Mouse (Mus musculus): ENCODE results near the gene Trappc2l. TPM values are rescaled to one million over a fixed set of nuclear protein-coding genes. Genes with fewer than 3 reads are reported as not detected.

The Trappc2l gene
- total RNA-seq, 2 experiments from 2014 or later = 58.4 to 62.8 TPM

DNA sequence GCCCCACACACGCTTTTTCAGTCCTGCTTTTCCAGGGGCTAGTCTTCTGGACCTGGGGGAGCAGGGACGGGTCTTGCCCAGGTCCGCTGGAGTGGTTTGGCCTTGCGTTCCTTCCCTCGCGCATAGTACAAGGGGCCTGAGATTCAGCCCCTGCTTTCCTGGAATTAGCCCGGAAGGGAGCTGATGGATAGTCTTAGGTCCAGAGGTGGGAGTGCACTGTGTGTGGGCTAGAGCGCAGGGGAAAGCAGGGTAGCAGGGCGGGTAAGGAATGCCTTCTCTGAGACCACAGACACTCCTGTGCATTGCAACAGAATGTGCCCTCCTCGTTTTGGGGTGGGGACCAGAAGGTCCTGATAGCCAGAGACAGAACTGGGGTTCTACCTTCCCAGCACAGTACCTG, 34.3 kb upstream of the Trappc2l start:
- no peak for DNase-seq (ENCODE audit: low spot score)
- intact Hi-C loops (cut with DNase I) = no loop called here

DNA sequence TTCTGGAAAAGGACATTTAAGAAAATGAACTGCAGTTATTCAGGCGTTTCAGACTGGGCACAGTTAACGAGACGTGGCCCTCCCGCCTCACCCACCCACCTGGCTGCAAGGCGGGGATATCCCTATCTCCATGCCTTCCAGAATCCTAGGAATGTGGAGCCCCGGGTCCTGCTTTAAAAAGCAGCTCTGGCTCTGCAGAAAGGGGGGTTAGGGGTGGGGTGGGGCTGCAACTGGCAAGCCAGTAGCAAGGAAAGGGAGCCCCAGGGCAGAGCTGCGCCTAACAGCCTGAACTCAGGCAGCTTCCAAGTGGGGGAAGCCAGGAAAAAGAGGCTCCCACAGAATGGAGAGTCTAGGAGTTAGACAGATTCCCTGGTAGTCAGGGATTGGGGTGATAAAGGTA, 32.2 kb upstream of the Trappc2l start:
- DNase-seq (ENCODE audit: low spot score) = no peak
- intact Hi-C loops (cut with DNase I) = no loop called here

DNA sequence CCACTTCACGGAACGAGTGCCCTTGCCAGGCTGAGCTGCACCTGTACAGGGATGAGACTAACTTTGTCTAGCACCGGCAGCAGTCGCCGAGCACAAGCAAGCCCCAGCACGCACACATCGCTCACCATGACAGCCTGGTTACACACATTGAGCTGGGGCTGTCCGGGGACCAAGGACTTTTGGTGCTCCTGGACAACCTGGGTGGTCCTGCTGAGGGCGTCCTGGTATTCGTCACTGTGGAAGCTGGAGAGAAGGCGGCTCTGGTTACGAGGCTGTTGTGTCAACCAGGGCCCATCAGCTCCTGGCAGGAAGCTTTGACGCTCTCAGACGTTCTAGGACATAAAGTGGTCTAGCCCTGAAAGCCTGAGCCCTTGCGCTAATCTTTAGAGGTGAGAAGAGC, 30.5 kb upstream of the Trappc2l start:
- no peak for DNase-seq (ENCODE audit: low spot score)
- intact Hi-C loops (cut with DNase I) = no loop called here

DNA sequence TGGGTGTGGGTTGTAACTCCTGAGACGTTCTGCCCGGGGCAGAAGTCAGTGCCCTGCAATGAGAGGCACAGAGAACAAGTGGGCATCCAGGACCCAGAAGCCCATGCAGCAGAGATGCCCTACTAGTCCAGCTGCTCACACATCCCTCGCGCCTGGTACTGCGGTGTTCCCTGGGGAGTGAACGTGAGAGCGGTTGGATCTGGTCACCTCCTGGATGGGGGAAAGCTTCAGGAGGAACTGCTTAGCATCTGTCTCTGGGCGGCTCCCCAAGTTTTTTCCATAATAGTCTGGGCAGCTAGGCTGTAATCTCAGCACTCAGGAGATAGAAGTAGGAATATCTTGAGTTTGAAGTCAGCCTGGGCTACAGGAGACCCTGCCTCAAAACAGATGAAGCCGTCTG, 26.5 kb upstream of the Trappc2l start:
- intact Hi-C loops (cut with DNase I) = no loop called here
- DNase-seq (ENCODE audit: low spot score) = no peak

DNA sequence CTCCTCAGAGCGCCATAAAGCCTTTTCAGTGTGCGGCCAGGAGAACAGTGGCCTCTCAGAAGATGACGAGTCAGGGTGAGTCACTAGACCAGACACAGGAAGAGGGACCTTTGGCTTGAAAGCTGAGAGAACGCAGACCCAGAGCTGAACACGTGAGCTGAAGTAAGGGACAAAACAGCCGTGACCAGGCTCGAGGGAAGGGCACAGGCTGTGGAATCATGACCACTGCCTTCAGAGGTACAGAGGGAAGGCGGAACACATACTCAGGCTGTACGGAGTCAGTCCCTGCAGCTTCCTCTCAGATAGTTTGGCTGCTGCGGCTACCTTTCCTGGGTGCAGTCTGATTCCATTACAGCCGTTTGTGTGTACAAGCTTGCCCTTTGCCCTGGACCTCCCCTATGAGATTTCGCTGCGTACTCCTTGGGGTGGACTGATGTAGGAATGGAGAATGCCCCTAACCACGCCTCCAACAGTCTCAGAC, 26.0 kb upstream of the Trappc2l start:
- DNase-seq (ENCODE audit: low spot score) = no peak
- intact Hi-C loops (cut with DNase I) = no loop called here

DNA sequence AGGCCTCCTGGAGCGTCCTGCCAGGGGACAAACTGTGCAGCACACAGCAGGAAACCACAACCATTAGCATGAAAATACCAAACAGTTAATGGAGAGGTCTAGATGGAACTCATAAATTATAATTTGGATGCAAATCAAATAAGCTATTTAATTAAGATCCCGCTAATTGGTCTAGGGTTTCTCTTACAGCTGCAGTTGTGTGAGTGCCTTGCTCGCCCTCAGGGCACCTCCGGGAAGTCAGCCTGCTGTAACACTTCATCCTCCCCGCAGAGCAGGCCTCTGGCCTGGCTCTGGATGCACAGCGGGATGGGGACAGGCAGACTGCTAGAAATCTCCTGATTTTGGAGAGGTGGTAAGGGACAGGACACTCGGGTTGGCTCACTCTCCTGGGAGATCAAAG, 25.3 kb upstream of the Trappc2l start:
- DNase-seq (ENCODE audit: low spot score) = no peak
- intact Hi-C loops (cut with DNase I) = no loop called here

DNA sequence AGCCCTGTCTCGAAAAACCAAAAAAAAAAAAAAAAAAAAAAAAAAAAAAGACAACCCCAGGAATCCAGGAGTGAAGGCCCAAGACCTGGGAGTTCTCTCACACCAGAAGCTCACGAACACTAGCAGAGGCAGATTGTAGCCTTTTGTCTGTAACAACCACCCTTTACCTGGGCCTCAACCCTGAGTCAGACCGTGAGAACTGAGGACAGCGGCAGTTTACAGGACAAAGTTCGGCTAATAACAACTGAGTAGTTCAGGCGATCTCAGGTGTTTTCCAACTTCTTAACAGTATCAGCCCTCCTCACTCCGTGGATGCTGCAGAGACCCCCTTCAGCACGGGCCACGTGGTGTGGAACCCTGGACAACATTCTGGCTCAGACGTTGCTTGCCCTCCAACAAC, 24.7 kb upstream of the Trappc2l start:
- intact Hi-C loops (cut with DNase I) = no loop called here
- DNase-seq (ENCODE audit: low spot score) = no peak

DNA sequence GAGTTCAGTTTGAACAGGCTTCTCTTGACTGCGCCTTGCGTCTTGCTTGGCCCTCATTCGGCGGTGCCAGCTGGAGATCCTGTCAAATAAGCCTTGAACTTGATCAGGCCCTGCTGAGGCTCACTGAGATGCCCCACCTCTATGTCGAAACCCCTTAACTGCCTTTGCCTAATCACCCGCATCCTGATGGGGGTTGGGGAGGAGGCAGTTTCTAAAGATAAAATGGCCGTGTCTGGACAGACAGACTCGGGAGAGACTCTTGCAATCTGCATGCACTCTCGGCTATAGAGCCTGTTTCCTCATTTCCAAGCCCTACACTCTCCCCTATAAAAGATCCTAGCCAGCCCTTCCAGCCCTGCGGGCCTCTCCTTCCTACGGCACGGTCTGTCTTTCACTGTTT, 18.2 kb upstream of the Trappc2l start:
- intact Hi-C loops (cut with DNase I) = no loop called here
- no peak for DNase-seq (ENCODE audit: low spot score)

DNA sequence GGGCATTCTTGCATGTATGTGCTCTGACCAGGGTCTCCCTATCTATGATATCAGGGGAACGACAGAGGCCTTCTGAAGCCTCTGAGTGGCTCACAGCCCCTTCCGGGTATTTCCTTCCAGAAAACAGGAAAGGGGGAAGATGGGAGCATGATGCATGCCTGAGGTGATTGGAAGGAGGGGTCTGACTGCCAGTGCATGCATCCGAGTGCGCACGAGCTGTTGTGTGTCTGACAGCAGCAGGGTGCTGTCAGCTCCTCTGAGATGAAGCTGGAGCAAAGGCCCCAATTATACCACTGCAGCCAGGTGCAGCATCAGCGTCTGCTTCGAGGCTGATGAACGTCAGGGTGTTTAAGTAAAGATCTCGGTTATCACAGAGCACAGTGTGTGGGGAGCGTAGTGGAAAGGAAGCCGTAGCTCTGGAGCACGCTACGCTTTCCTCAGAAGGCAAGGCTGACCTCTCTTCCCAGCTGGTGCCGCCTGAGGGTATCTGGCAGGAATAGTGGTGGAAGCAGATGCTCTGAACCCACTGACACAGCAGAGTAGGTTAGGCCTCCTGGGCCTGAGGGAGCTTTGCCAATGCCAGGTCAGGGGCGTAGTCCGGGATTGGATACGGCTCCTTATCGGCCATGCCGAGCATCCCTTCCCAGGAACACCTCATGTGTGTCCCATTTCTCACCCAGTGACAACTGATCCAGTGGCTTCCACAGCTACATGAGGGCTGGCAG, 17.5 kb upstream of the Trappc2l start:
- no peak for DNase-seq (ENCODE audit: low spot score)
- intact Hi-C loops (cut with DNase I) = no loop called here

DNA sequence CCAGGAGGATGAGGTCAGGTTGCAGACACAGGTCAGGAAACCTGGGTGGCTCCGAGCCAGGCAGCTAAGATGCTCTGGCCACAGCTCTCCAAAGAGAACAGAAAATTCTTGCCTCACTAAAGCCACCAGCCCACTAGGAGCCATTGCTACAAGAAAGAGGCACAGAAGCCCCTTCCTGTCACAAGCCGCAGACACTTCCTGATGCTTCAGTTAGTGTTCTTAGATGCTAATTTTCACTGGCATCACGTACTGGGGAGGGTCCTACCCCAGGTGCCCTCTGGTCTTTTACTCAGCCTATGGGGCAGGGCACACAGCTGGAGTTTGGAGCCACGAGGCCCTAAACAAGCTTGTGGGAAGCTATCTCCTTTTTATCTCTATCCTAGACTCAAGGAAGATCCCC, 15.4 kb upstream of the Trappc2l start:
- no peak for DNase-seq (ENCODE audit: low spot score)
- intact Hi-C loops (cut with DNase I) = no loop called here

DNA sequence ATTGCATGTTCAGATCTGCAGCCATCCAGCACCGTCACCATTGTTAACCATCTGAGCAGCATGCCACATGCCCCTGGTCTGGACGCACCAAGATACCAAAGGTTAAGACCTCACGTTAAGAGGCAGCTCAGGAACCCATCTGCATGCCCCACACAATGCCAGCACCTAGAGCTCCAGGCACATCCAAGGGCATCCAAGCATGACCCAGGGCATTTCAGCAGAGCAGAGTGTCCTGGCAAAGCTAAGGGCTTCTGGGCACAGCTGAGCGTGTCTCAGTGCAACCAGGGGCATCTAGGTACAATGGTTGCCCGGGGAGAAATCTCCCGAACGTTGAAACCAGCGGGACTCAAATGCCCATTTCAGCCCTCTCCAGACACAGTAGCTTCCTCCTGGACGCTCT, 10.8 kb upstream of the Trappc2l start:
- no peak for DNase-seq (ENCODE audit: low spot score)
- intact Hi-C loops (cut with DNase I) = no loop called here

DNA sequence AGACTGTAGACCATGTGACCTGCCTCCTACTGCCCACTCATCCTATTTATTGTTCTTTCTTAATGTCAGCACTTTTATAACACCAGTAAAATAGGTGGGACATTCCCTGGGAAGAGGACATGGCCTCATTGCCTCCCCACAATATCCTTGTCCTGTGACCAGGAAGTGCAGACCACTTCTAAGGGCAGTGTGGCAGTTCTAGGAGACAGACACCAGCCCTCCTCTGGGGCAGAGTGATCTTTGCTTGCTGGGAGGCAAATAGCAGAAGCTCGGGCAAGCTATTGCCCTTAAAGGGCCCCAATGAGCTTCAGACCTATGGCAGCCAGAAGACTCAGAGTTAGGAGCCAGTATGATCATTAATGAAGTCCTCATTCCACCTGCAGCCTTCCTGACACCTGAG, 6.8 kb upstream of the Trappc2l start:
- intact Hi-C loops (cut with DNase I) = no loop called here
- DNase-seq (ENCODE audit: low spot score) = no peak

DNA sequence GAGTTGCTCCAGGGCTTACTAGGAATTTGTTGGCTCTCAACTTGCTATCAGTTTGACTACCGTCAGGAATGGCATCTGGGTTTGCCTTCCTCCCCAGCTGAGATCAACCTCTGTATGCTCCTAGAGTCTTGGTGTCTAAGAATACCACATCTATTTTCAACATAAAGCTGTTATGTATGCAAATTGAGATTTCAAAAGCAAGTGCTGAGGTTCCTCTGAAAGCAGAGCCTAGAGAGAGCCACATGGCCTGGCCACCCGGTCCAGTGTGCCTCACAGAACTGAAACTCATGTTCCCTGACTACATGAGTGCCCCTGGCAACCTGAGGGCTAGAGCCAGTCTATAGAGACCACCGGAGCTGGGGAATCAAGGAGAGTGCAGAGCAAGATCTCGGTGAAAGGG, 6.1 kb upstream of the Trappc2l start:
- no peak for DNase-seq (ENCODE audit: low spot score)
- intact Hi-C loops (cut with DNase I) = no loop called here

DNA sequence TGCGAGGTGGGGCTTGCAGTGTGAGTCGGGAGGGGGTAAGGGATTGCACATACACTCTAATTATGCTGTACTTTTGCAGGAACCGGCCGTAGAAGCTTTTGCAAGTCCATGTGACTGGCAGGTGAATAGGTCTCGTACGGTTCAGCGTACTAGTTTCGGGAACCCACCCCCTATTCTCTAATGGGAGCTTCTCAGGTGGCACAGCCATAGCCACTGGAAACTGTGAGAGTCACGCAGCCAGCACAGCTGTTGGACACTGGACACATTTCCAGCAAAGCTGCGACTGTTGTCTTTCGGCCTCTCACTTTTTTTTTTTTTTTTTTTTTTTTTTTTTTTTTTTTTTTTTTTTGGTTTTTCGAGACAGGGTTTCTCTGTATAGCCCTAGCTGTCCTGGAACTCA, 4.6 kb upstream of the Trappc2l start:
- DNase-seq (ENCODE audit: low spot score) = no peak
- intact Hi-C loops (cut with DNase I) = no loop called here

DNA sequence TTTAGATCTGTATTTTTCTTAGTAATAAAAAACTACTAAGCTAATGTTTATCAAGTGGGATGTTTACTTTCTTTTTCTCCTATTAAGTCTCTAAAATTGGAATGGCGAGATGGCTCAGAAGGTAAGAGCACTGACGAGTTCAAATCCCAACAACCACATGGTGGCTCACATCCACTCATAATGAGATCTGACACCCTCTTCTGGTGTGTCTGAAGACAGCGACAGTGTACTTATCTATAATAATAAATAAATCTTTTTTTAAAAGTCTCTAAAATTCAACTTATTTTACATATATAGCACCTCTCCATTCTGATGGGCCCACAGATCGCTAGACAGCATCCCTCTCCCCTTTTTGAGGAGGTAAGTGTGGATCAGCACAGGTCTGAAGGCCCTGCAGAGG, 1.2 kb upstream of the Trappc2l start:
- DNase-seq (ENCODE audit: low spot score) = no peak
- intact Hi-C loops (cut with DNase I) = loop anchor here (5.0 kb wide), 1 partner anchor 108 kb away; no protein-coding TSS in a partner anchor

DNA sequence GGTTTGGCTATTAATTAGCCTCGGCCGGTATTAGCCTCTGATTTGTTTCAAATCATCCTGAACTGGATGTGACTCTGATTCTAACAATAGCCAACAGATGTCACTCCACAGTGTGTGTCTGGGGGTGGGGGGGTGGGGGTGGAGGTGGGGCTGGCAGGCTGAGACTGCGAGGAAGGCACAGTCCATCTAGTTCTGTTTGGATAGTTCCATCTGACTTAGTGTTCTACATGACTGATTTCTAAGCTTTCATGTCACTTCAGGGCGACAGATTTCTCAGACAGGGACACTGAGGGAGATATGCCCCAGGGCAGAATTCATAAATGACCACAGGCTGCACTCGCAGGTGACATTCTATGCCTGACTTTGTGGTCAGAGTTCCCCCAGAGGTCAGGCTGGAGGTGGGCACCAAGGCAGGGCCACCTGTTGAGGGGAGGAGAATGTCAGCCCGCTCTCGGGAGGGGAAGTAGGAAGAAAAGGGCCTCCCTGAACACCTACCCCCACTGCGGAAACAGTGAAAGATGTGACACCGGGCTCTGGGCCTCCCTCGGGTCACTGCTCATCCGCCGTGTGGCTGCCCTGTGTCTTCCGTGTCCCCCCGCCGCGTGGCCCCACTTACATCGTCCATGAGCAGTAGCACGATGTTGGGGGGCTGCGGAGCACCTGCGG, 695 bp upstream of the Trappc2l start:
- intact Hi-C loops (cut with DNase I) = loop anchor here (5.0 kb wide), 1 partner anchor 108 kb away; no protein-coding TSS in a partner anchor
- no peak for DNase-seq (ENCODE audit: low spot score)

DNA sequence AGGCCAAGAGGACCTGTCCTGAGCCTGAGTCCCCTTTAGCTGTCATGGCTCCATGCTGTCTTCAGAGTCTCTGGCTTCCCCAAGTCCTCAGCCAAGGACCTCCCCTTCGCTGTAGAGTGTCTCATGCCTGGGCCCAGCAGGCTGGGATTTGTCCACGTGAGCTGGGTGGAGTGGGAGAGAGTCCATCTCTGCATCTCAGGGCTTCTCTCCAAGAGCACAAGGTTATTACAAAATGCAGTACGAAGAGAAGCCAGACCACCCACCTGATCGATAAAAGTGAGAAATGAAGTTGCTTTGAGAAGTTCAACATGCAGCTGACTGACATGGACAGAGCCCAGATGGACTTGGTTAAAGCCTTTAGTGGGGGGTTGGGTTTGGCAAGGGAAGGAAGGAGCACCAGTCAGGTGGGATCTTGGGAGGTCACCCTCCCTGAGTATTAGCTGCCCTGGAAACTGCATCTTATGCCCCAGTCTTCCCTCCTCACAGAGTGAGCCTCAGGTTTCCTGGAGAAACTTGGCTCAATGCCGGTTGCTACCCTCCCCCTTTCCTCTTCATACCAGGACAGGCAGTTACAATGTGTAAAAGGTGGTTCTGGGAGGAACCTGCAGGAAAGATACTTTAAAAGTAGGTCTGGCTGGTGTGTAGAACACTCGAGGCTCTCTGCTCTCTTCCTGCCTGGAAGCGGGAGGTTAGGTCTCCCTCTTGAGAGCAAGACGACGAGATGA, 4.9 kb downstream of the Trappc2l start:
- intact Hi-C loops (cut with DNase I) = loop anchor here (5.0 kb wide), 1 partner anchor 196 kb away; no protein-coding TSS in a partner anchor
- DNase-seq (ENCODE audit: low spot score) = peak; percentile 47

DNA sequence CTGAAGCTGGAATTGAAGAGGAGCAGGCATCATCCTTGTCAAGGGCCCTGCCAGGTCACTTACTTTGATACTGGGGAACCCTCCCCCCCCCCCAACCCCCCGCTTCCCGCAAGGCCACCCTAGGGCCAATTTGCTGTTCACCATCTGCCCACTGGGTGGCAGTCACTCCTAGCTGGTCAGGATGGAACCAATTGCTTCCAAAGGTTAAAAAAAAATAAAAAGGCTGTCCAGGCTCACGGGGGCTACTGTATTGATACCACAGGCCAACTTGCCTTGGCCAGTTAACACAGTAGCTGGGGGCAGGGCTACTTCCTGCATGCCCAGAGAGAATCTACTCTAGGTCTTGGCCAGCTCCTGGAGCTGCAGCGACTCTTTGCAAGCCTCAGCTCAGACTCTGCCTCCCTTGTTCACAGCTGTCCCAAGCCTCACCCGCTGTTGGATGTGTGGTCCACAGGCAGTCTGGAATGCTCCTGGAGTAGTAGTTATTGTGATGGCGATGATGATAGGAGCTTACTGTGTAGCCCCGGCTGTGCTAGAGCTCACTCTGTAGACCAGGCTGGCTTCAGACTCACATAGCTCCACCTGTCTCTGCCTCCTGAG, 6.6 kb downstream of the Trappc2l start:
- intact Hi-C loops (cut with DNase I) = loop anchor here (1.0 to 5.0 kb wide), 3 partner anchors 61 to 212 kb away; no protein-coding TSS in a partner anchor
- DNase-seq (ENCODE audit: low spot score) = peak; percentile 51

DNA sequence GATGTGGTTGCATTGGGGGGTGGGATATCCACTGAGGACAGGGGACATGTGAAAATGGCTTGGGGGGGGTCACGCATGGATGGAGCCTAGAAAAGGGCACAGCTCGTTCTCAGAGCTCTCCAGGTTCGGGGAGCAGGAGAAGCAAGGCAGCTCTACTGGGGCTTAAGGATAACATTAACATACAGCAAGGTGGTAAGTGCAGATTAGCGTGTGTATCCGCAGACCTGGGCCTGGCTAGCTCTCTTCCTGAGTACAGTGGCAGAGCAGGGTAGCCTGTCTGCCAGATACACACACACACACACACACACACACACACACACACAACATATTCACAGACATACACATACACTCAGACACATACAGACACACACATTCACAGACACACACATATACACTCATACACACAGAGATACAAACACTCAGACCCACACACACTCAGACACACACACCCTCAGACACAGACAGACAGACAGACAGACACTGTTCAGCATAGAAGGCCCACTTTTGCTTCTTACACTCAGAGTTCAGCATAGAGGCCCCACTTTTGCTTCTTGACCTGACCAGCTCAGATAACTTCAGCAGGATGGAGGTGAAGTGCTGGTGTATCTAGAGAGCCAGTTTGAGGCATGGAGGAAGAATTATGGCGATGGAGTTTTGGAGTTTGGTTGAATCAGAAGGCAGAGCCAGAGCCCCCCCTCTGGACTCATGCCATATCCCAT, 7.4 kb downstream of the Trappc2l start:
- intact Hi-C loops (cut with DNase I) = loop anchor here (1.0 to 5.0 kb wide), 3 partner anchors 60 to 211 kb away; no protein-coding TSS in a partner anchor
- DNase-seq (ENCODE audit: low spot score) = no peak

DNA sequence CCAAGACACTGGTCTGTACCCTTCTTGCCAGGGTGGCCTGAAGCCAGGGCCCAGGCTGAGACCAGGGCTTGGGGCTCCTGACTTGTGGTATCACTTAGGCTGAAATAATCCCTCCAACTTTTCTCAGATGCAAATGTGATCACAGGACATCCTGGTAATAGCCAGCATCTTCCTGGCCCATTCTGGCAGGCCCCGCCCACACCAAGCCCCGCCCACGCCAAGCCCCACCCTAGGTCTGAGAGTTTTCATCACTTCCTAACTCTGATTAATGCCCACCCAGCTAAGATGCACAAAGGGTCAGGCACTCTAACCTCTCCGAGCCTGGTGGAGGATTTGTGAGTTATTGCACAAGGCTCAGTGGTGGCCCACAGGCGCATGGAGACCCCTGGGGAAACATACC, 9.0 kb downstream of the Trappc2l start:
- no peak for DNase-seq (ENCODE audit: low spot score)
- intact Hi-C loops (cut with DNase I) = loop anchor here (5.0 kb wide), 1 partner anchor 42 kb away; no protein-coding TSS in a partner anchor
